Mouse (Mus musculus) ovary, postnatal 36 days (tissue): ENCODE measurements at regions not wholly inside any gene's neighbourhood (a gene's known extent, or its start where the extent isn't known, plus 50 kb on each side); places are given as distances from the start of the nearest gene placed in this dataset.

Experiments used
- DNase-seq: peaks from one replicate; pipeline ENCODE4 v3.0.0; 2022; ENCODE audit warnings: low spot score, mixed read lengths

DNA sequence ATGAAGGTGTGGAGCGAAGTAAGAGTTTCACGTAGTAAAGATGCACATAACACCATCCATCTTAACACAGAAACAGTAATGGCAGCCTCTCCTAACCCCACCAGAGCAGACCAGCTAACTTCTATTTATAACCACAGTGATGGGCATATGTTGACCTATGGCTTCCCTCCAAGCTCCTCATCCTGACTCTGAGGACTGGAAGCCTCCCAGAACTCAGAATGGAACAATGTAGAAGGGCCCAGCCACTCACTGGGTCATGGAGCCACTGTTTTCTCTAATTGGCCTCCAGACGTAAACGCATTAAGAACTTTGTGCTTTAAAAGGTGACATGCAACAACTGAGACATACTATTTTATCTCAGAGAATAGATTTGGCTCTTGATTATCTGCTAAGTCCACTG lies 77.0 kb downstream of the Irs2 start:
- no peak for DNase-seq

DNA sequence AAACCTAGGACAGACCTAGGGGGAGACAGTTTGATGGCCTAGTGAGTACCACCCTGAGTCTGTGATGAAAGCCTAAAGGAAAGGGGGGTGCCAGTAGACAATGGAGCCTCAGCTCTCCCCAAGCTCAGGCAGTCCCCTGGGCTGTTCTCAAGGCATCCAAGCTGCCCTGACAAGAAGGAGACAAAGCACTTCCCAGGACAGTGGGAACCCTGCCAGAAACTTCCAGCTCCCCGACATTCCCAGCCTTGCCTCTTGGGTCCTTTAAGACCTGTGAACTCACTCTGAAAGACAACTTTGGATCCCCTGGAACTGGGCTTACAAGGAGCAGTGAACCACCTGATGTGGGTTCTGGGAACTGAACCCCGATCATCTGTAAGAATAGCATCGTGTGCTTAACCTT lies 79.4 kb downstream of the Irs2 start:
- no peak for DNase-seq

GRCm38 (mm10) chr8:10928342-10928794 lies 79.9 kb downstream of the Irs2 start:
- peak; percentile 44 for DNase-seq

- no peak for DNase-seq
Measured at GRCm38 (mm10) chr8:10927187-10927586, 81.1 kb downstream of the Irs2 start.

DNA sequence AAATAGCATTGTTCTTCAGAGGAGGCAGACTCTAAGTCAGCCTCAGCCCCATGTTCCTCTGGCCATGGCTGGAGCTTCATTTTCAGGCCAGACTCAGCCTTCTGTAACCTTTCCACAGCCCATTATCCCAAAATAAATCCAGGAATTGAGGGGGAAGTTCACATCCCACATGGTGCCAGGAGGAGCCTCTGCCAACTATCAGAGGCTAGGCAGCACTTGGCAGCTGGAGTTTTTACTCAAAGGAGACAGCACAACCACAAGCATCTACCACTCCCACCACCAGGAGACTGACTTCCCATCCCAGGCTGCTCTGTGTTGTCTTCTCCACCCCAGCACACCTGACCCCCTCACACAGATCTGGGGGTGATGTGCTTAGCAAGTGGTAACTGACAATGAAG lies 81.7 kb downstream of the Irs2 start:
- DNase-seq, result no peak

DNA sequence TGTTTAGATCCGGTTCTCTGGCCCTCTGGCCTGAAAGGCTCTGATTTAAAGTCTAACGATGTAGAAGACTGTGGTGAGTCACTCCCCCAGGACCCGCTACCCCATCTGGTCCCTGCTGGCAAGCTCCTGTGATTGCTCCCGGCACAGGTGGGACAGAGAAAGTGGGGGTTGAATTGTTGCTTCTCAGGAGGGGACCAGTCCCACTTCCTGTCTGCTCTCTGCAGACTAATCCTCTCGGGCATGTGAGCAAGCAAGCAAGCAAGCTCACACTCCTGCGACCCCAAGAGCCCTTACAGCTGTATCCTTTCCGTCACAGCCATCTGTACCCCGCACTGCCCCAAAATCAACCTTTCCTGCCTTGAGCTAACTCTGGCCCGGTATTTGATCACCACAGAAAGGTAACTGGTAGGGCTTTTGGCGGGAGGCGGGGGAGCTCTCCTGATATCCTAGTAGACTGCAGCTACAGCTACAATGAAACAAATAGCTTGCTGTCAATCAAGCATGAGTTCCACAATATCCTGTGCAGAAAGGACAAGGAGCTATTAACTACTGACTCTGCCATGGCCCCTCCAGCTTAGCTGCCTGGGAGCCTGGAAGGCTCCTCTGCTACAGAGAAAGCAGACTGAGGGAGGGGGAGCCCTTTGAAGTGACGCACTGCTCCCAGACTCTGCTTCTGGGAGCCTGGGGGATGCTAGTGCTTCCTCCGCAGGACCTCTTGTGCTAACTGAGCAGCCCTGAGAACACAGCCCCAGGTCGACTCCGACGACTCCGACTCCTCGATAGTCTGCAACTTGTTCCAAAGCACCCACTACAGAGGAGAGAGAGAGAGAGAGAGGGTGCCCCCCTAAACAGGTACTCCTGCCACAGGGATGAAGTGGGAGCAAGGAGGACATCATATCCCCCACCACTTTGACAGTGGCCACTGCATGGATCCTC lies 82.4 kb downstream of the Irs2 start:
- DNase-seq, result no peak

DNA sequence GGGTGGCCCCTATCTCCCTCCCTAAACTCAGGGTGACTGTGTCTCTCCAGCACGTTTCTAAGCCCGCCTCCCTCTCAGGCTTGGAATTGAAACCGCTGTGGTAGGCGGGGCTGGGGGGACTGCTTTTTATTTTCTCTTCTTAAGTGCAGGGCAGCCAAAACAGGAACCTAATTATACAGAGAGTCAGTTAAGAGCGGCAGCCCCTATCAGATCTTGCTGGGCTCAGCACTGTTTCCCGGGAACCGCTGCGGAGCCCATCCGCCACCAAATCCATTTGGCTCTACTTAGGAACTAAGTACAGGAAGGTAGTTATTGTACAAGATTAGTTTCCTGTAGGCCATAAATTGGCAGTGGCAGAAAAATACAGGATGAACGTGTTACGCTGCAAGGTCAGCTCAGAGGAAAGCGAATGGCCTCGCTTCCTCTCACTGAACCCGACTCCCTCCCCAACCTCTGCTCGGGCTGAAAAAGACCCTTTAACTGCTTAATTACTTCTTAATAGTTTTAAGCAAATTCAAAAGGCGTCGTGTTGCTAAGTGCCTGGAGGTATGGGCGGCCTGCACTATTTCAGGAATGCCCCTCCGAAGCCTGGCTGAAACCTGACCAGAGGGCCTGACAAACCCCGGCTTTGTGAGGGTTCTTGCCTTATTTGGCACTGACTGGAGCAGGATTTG lies 83.6 kb downstream of the Irs2 start:
- peak; percentile 62 for DNase-seq

DNA sequence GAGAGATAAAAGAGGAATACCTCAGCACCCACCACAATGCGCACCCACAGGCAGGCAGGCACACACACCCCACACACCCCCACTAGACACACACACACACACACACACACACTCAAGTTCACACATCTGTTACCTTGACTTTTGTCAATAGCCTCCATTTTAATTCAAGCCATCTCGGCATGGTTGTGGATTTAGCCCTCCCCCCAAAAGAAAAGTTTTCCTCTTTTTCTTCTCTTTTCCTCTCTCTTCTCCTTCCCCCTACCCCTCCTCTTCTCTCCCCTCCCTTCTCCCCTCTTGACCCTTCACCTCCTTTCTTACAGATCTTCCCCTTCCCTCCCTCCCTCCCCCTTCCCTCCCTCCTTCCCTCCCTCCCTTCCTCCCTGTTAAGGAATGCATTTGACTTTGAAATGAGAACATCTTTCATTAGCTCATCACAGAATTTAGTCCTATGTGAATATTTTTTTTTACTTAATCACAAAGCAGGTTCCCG lies 84.2 kb downstream of the Irs2 start:
- DNase-seq, result no peak

GRCm38 (mm10) chr8:10923071-10924000 lies 84.9 kb downstream of the Irs2 start:
- no peak for DNase-seq

- no peak for DNase-seq
Measured at GRCm38 (mm10) chr8:10922209-10923030, 85.8 kb downstream of the Irs2 start.

GRCm38 (mm10) chr8:10921439-10922191 lies 86.6 kb downstream of the Irs2 start:
- DNase-seq, result no peak

DNA sequence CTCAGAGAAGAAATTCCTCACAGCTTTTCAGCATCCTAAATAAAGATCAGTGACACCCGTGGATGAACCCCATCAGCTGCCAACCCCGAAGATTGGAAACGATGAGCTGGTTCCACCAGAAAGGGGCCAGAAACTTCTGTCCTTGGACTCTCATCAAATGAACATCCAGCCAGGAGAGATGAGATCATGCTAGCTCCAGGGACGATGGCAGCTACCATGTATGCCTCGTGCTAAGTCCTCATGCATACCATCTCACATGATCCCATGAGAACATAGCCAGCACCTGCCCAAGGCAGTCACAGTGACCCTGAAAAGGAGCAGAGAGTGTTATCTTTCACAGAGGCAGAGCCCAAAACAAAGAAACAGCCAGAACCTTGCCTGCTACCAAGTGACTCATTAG lies 88.6 kb downstream of the Irs2 start:
- DNase-seq, result no peak

- no peak for DNase-seq
Measured at GRCm38 (mm10) chr8:10918403-10919035, 89.7 kb downstream of the Irs2 start.

- no peak for DNase-seq
Measured at GRCm38 (mm10) chr8:10914616-10915015, 93.6 kb downstream of the Irs2 start.

DNA sequence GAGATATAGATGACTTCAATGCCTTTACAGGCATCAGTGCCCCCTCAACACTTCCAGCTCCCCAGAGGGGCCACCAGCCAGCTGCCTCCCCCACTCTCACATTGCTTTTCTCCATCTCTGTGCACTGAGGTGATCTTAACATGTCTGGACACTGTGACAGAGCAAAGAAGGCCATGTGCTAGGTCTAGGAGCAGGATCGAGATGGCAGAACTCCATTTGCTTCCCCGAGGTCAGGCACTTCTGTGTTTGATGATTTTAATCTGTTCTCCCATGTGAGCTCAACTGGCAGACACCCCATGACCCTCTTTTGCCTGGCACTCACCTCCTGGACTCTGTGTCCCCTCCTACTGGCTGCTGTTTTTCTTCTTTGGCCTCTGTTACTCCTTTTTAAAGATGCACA lies 95.8 kb downstream of the Irs2 start:
- no peak for DNase-seq

DNA sequence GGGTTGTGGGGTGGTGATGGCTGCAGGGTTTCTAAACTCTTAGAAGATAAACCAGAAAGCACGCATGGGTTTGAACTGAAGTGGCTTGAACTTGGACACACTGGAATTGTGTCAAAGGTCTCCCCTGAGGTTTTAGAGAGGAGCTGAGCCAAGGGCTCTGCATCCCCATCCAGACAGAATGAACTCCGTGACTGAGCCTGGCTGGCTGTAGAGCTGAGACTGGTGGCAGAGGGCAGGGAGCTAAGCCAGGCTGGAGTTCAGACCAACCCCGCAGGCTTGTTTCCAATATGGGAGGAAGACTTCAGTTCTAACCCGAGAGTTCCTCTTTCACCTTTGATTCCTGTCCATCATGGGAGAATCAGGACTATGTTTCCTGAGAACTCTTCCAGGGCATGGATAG lies 96.9 kb downstream of the Irs2 start:
- no peak for DNase-seq

- DNase-seq, result no peak
Measured at GRCm38 (mm10) chr8:10910954-10911353, 97.3 kb downstream of the Irs2 start.

DNA sequence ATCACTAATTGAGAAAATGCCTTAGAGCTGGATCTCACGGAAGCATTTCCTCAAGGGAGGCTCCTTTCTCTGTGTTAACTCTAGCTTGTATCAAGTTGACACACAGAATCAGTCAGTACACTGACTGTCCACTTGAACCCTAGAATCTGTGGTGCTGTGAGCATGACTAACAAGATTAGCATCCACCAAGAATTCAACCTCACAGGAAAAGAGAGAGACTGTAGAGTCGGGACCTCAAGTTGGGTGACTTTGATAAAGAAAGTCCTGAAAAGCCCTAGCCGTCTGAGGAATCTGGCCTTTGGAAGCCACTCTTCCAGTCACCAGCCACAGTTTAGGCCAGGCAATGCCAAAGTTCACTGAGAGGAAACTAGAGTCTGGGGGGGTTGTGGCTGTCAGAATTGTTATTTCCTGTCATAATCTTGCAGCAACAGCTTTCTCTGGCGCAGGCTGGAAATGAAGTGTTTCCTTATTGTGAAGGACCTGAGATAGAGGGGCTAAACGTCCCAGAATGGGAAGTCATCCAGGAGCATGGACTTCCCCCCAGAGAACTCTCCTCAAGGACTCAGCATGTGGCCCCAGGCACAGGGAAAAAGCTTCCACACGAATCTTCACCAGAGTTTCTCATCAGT lies 97.9 kb downstream of the Irs2 start:
- DNase-seq, result no peak

- no peak for DNase-seq
Measured at GRCm38 (mm10) chr8:10909155-10909554, 99.1 kb downstream of the Irs2 start.
